Mouse (Mus musculus) gastrocnemius, adult 2 months (tissue): ENCODE data around the gene Rapgefl1. TPM values are rescaled to one million over a fixed set of nuclear protein-coding genes. Genes with fewer than 3 reads are reported as not detected.
A peak's percentile ranks its signal among the peaks of the same experiment; 100 is the strongest.
"Not testable (repeated sequence)": the region's sequence is repeated elsewhere in the genome, so short reads cannot be mapped to it uniquely, and the experiment has no call there.

Source experiments
- DNase-seq: peaks from one replicate; pipeline ENCODE4 v3.0.0; 2022
- H3K27ac ChIP-seq: fragments of 200-600 bp; 2 replicates; pipeline ENCODE4 v1.8.1; 2022; ENCODE audit warnings: mild to moderate bottlenecking
- H3K4me3 ChIP-seq: fragments of 200-600 bp; 2 replicates; pipeline ENCODE4 v1.8.1; 2022; ENCODE audit warnings: mild to moderate bottlenecking, moderate library complexity
- CTCF ChIP-seq: fragments of 200-600 bp; IDR thresholded peaks from 2 replicates; pipeline ENCODE4 v1.8.1; 2022; ENCODE audit warnings: antibody characterized with exemption, mild to moderate bottlenecking, moderate library complexity
- intact Hi-C: fragments of 180-260 bp; cut with DNase I; formaldehyde crosslinking; loops from one replicate; pipeline ENCODE4 v1.15.1; 2025
- total RNA-seq, 2 experiments: library from RNA; stranded (reverse); gene quantifications; 2 replicates each; pipeline ENCODE4 v1.2.3; 2021

Rapgefl1 gene
- total RNA-seq, 2 experiments from 2014 or later: 0.22 to 0.26 TPM

DNA sequence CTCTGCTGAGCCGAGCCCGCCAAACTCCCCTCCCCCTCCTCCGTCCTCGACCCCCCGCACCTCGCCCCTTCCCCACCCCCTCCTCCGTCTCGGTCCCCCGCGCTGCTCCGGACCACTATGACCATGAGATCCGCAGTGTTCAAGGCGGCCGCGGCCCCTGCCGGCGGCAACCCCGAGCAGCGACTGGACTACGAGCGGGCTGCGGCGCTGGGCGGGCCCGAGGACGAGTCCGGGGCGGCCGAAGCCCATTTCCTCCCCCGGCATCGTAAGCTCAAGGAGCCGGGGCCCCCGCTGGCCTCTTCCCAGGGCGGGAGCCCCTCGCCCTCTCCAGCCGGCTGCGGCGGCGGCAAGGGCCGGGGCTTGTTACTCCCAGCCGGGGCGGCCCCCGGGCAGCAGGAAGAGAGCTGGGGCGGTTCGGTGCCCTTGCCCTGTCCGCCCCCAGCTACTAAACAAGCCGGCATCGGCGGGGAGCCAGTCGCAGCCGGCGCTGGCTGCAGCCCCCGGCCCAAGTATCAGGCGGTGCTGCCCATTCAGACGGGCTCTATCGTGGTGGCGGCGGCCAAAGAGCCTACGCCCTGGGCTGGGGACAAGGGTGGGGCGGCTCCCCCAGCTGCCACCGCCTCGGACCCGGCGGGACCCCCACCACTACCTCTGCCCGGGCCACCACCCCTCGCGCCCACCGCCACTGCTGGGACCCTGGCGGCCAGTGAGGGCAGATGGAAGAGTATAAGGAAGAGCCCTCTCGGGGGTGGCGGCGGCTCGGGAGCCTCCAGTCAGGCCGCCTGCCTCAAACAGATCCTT is 40.7 kb upstream of the Rapgefl1 start:
- DNase-seq: peak; percentile 80
- intact Hi-C loops: loop anchor here (2.0 kb wide), 1 partner anchor 13 kb away; no protein-coding TSS in a partner anchor
- TF ChIP-seq CTCF: peak; percentile 35; the same call in 1 of the 2 replicates

DNA sequence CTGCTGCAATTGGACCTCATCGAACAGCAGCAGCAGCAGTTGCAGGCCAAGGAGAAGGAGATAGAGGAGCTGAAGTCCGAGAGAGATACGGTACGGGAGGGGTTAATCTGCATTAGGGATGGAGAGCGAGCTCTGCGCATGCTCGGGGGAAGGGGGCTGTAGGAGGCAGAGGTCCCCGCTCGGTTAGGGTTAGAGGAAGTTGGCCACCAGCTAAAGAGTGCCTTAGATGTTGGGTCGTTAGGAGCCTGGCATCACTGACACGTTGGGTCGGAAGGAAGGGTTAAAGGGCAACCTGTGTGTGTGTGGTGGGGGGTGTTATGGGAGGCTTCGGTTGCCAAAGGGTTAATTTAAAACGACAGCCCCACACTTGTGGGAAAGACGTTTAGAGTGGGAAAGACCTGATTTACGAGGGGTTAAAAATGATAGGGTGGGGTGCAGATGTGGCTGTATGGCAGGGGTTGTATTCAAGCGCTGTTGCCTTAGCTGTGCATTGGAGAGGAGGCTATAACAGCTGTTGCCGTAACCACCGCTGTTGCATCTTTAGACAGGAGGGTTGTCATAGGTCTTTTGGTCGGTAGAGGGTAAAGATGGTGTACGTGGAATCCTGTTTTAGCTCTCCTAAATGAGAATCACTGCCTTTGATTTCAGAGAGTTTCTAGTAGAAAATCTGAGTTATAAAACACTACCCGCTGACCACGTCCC is 39.9 kb upstream of the Rapgefl1 start:
- intact Hi-C loops: no loop called here
- H3K4me3 ChIP-seq: peak overlapping the region; percentile 95
- TF ChIP-seq CTCF: no peak

More for the DNA sequence above, 40.7 kb upstream of the Rapgefl1 start:
- peak overlapping the region; percentile 95 for H3K4me3 ChIP-seq
- H3K27ac ChIP-seq: peak overlapping the region; percentile 98

DNA sequence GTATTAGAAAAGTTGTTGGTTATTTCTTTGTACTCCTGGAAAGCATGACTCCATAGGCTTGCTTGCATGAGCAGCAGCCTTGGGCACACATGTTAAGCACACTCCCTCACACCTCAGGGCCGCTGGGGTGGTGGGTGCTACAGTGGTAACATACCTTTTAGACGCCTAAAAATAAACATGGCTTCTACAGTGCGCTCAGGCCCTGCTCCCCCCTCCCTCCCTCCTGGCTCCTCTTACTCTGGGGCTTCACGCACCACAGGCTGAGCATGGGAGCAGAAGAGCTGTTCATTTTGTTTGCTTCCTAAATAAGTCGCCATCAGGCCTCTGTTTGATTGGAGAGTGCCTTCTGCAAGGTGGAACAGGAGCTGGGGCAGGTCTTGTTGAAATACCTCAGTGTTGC is 39.3 kb upstream of the Rapgefl1 start:
- DNase-seq: peak; percentile 51
- TF ChIP-seq CTCF: no peak
- intact Hi-C loops: no loop called here
- Histone ChIP-seq H3K4me3 (peak overlapping the region; percentile 95), H3K27ac (peak overlapping the region; percentile 98)

More for the DNA sequence above, 39.9 kb upstream of the Rapgefl1 start:
- H3K27ac ChIP-seq: peak overlapping the region; percentile 98
- peak; percentile 73 for DNase-seq

DNA sequence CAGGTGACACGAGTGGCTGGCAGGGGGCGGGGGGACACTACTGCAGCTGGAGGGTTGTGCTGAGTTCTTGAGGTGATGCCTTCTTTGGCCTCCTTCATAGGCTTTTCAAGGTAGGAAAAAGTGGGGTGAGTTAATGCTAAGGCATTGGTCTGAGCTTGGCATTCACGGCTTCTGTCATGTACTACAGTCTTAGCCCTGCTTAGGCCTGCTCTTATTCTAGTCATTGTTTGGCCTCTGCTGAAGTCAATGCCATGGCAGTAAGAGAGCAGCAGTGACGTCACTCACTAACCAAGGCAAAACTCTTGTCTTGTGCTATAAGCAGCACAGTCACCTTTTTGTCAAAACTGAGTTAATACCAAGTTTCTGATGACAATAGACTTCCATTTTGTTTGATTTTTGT is 38.7 kb upstream of the Rapgefl1 start:
- H3K27ac ChIP-seq: peak overlapping the region; percentile 98
- peak overlapping the region; percentile 95 for H3K4me3 ChIP-seq
- intact Hi-C loops: no loop called here
- DNase-seq: no peak
- TF ChIP-seq CTCF: no peak

DNA sequence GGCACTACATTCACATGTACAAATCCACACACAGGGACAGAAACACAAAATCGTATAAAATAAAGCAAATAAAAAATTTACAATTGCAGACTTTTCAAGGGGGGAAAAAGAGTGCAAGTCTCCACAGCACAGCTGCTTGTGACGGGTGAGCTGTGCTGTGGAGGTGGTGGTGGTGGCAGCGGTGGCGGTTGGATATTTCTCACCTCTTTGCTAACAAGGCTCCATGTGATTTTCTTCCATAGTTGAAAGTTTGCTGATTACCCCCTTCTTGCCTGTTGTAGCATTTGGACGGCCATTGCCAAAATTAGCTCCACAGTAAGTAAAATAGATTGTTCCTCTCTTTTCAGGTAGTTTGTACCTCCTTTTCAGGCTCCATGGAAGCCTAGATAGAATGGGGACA is 32.0 kb upstream of the Rapgefl1 start, which contains the start of gene Casc3:
Gene Casc3, plus strand, starts transcription at position 301 of the 400 bp plus-strand sequence.
- peak within 1 kb of the TSS; percentile 21; the same call in 1 of the 2 replicates for H3K27ac ChIP-seq
- DNase-seq: no peak
- TF ChIP-seq CTCF: no peak
- H3K4me3 ChIP-seq: no peak within 1 kb of the TSS
- intact Hi-C loops: no loop called here

DNA sequence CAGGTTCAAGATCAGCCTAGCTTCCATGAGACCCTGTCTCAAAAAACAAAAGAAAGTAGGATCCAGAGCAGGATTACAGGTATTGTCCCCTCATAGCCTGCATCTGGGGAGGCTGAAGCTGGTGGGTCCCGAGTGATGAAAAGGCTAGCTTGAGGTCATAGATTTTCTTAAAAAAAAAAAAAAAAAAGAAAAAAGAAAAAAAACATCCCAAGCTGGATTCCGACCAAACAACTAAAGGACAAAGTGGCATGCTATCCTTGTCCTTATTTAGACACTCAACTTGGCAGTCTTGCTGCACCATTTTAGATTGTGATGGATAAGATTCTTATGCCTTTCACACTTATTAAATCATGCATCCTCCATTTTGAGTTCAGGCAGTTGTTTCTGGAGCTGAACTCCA is 28.2 kb upstream of the Rapgefl1 start:
- no peak for TF ChIP-seq CTCF
- DNase-seq: no peak
- H3K4me3 ChIP-seq: no peak overlapping the region; the same call in 1 of the 2 replicates
- peak overlapping the region; percentile 99 for H3K27ac ChIP-seq
- intact Hi-C loops: loop anchor here (2.0 kb wide), 1 partner anchor 14 kb away; the partner anchor contains the start of gene Msl1

DNA sequence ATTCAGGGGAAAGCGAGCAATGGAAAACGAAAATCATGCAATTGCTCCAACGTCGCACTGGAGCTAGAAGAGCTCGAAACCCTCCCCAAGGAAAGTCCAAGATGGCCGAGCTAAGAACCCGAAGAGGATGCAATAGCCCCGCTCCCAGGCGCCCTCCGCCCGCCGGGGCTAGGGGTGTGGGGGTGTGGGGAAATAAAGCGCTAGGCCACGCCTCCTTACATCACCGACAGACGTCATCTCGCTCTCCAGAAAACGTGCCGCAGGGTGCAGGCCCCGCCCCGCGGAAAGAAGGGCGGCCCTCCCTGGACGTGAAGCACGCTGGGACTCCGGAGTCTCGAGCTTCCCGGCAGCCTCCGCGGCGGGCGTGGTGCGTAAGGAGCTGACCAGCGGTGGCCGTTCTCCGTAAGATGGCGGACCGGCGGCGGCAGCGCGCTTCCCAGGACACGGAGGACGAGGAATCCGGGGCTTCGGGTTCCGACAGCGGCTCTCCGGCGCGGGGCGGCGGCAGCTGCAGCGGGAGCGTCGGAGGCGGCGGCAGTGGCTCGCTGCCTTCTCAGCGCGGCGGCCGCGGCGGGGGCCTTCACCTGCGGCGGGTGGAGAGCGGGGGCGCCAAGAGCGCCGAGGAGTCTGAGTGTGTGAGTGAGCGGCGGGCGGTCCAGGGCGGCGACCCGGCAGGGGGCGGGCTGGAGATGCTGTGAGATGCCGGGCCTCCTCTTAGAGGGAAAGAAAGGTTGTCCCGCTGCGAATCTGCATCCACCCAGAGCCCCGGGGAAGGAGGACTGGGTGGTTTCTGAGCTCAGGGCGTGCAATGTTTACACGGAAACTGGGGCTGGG is 26.9 kb upstream of the Rapgefl1 start:
- Histone ChIP-seq H3K27ac (peak overlapping the region; percentile 99), H3K4me3 (peak overlapping the region; percentile 83)
- intact Hi-C loops: loop anchor here (2.0 kb wide), 1 partner anchor 15 kb away; the partner anchor contains the start of gene Msl1
- peak; percentile 49 for TF ChIP-seq CTCF
- peak; percentile 99 for DNase-seq

DNA sequence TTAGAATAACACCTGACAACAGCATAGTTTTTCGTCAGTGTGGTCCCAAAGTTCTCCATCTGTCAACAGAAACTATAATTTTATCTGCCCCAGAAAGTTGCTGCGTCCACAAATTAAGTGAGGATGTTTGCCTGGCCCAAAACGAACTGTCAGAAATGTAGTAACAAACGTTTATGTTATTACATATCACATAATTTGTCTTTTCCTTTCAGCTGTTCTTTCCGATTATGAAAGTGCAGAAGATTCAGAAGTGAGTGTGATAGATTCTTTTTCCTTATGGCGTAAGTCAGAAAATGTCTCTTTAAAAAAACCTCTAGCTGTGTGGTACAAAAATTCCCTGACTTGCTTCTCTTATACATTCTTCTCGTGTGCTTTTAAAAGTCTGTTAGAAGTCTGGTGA is 25.9 kb upstream of the Rapgefl1 start:
- Histone ChIP-seq H3K4me3 (peak overlapping the region; percentile 83), H3K27ac (peak overlapping the region; percentile 99)
- TF ChIP-seq CTCF: no peak
- no peak for DNase-seq
- intact Hi-C loops: no loop called here

DNA sequence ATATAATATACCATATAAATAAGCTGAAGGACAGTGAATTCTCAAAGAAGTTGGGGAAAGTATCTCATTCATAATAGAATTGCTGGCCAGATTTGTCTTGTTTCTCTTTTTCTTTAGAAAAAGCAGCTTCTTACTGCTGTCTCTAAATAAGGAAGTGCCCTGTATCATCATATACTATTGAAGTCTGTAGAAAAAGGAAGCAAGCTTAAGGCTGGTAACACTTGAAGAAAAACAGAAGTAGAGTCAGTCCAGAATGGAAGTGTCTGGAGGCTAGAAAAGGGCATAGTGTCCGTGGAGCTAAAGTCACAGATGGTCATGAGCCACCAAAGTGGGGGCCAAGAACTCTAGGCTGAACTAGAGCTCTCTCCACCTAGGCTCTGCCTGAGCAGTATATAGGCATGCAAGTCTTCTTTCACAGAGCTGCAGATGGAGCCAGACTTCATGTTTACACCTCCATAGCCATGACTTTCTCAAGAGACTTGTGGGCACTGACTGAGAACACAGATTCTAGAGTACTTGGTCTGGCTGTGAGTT is 19.8 kb upstream of the Rapgefl1 start:
- intact Hi-C loops: no loop called here
- DNase-seq: no peak
- H3K4me3 ChIP-seq: no peak overlapping the region
- TF ChIP-seq CTCF: no peak
- H3K27ac ChIP-seq: 0 out of 2 replicates have a peak overlapping the region, but pooled peaks have one; percentile 5

DNA sequence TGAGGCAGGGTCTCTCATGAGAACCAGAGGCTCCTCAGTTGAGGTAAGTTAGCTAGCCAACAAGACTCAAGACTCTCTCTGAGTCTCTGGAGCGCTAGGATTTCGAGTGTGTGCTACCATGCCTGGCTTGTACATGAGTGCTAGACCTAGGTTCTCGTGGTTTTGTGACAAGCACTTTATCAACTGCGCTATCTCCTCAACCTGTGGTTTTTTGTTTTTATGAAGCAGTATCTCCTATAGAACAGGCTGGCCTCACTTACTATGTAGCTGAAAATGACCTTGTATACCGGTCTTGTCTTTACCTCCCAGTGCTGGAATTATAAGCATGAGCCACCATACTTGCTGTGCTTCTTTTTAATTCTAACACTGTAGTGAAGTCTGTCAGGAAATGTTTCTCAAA is 15.6 kb upstream of the Rapgefl1 start:
- intact Hi-C loops: no loop called here
- no peak for DNase-seq
- TF ChIP-seq CTCF: no peak

DNA sequence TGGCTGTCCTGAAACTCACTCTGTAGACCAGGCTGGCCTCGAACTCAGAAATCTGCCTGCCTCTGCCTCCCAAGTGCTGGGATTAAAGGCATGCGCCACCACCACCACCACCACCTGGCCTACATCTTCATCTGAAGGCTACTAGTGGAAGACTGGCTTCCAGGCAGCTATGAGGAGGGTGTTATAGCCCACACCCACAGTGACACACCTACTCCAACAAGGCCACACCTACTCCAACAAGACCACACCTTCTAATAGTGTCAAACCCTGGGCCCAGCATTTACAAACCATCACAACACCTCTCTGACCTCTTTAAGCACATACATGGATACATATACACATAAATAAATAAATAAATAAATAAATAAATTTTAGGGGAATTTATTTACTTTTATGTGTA is 10.5 kb upstream of the Rapgefl1 start:
- H3K27ac ChIP-seq, H3K4me3 ChIP-seq, intact Hi-C loops, DNase-seq: not testable (repeated sequence)

More for the DNA sequence above, 15.6 kb upstream of the Rapgefl1 start:
- Histone ChIP-seq H3K27ac (no peak overlapping the region), H3K4me3 (no peak overlapping the region)

DNA sequence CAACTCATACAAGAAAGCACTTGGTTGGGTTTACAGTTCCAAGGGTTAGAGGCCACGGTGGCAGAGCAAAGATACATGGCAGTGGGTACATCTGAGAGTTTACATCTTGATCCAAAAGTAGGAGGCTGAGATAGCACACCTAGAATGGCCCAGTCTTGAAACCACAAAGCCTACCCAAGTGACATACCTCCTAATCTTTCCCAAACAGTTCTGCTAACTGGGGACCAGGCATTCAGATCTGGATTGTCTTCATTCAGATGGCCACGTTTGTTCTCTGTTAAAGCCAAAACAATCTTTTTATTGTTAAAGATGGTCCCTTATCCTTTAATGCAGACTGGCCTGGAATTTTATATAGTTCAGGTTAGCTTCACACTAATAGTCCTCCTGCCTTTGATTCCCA is 8.7 kb upstream of the Rapgefl1 start:
- DNase-seq: no peak
- no peak for TF ChIP-seq CTCF
- intact Hi-C loops: loop anchor here (2.0 kb wide), 2 partner anchors 39 to 127 kb away; partner anchors contain the start of gene Csf3
- Histone ChIP-seq H3K27ac (no peak overlapping the region), H3K4me3 (no peak overlapping the region)
